Mouse (Mus musculus): Measurements from ENCODE around the gene Prr30. TPM values are rescaled to one million over a fixed set of nuclear protein-coding genes. Genes with fewer than 3 reads are reported as not detected.
"Not testable (repeated sequence)": the region's sequence is repeated elsewhere in the genome, so short reads cannot be mapped to it uniquely, and the experiment has no call there.

Gene Prr30
- polyA plus RNA-seq (2012; rRNA removed) = 0.16 and 0.27 TPM in 2 replicates

GRCm38 (mm10) chr14:101200230-101200629, at the start of gene Prr30:
Gene Prr30, minus strand, starts transcription at chr14:101200330.
- no peak for TF ChIP-seq POLR2A (IDR thresholded peaks at IDR 0.05; ENCODE audit: low read depth, low read length)
- TF ChIP-seq CTCF (conservative IDR thresholded peaks at IDR 0.05; ENCODE audit: insufficient read depth, insufficient read length, low read depth, low read length) = no peak
- 61% methylated on average over 4 of the region's 4 CpGs for WGBS
- Histone ChIP-seq H3K27me3 (replicated peaks; ENCODE audit: control insufficient read depth, insufficient read depth, low read length) (no peaks in the 10 kb centered on the region), H3K36me3 (ENCODE audit: control insufficient read depth, insufficient read depth, low read length) (no peaks in the 10 kb centered on the region), H3K4me1 (ENCODE audit: control insufficient read depth, insufficient read depth, low read length) (no peaks in the 10 kb centered on the region), H3K27ac (ENCODE audit: insufficient read depth, low read depth, low read length) (no peak within 1 kb of the TSS), H3K4me3 (ENCODE audit: insufficient read depth, low read depth, low read length) (no peak within 1 kb of the TSS)
- no peak for DNase-seq

- Histone ChIP-seq H3K36me3 (ENCODE audit: control insufficient read depth, insufficient read depth, low read length) (no peaks in the 10 kb centered on the region), H3K4me1 (ENCODE audit: control insufficient read depth, insufficient read depth, low read length) (no peaks in the 10 kb centered on the region), H3K27ac (ENCODE audit: insufficient read depth, low read depth, low read length) (no peak overlapping the region), H3K4me3 (ENCODE audit: insufficient read depth, low read depth, low read length) (no peak overlapping the region), H3K27me3 (replicated peaks; ENCODE audit: control insufficient read depth, insufficient read depth, low read length) (no peaks in the 10 kb centered on the region)
- WGBS = 75% methylated on average over 3 of the region's 3 CpGs
- TF ChIP-seq POLR2A (IDR thresholded peaks at IDR 0.05; ENCODE audit: low read depth, low read length) (no peak), CTCF (conservative IDR thresholded peaks at IDR 0.05; ENCODE audit: insufficient read depth, insufficient read length, low read depth, low read length) (no peak)
- DNase-seq = no peak
These were observed 46.7 kb upstream of the Prr30 start for GRCm38 (mm10) chr14:101246793-101247192.

- Histone ChIP-seq H3K4me1 (ENCODE audit: control insufficient read depth, insufficient read depth, low read length) (no peaks in the 10 kb centered on the region), H3K27ac (ENCODE audit: insufficient read depth, low read depth, low read length) (no peak overlapping the region), H3K4me3 (ENCODE audit: insufficient read depth, low read depth, low read length) (no peak overlapping the region), H3K36me3 (ENCODE audit: control insufficient read depth, insufficient read depth, low read length) (no peaks in the 10 kb centered on the region), H3K27me3 (replicated peaks; ENCODE audit: control insufficient read depth, insufficient read depth, low read length) (no peaks in the 10 kb centered on the region)
- TF ChIP-seq CTCF (conservative IDR thresholded peaks at IDR 0.05; ENCODE audit: insufficient read depth, insufficient read length, low read depth, low read length) = no peak
- no peak for TF ChIP-seq POLR2A (IDR thresholded peaks at IDR 0.05; ENCODE audit: low read depth, low read length)
- WGBS = 73% methylated on average over 7 of the region's 7 CpGs
- DNase-seq = no peak
These were observed 45.6 kb upstream of the Prr30 start for GRCm38 (mm10) chr14:101245706-101246105.

- H3K27me3 ChIP-seq (replicated peaks; ENCODE audit: control insufficient read depth, insufficient read depth, low read length); H3K4me3 ChIP-seq (ENCODE audit: insufficient read depth, low read depth, low read length); H3K4me1 ChIP-seq (ENCODE audit: control insufficient read depth, insufficient read depth, low read length); H3K36me3 ChIP-seq (ENCODE audit: control insufficient read depth, insufficient read depth, low read length); DNase-seq; H3K27ac ChIP-seq (ENCODE audit: insufficient read depth, low read depth, low read length): not testable (repeated sequence)
- WGBS = 36% methylated on average over 3 of the region's 3 CpGs
These were observed 44.3 kb upstream of the Prr30 start for GRCm38 (mm10) chr14:101244441-101244840.

GRCm38 (mm10) chr14:101237965-101238364, 37.8 kb upstream of the Prr30 start:
- DNase-seq = no peak
- 91% methylated on average over 1 of the region's 1 CpGs for WGBS

GRCm38 (mm10) chr14:101229068-101229467, 28.9 kb upstream of the Prr30 start:
- H3K27ac ChIP-seq (ENCODE audit: insufficient read depth, low read depth, low read length) = no peak overlapping the region
- no peaks in the 10 kb centered on the region; the same call in 1 of the 2 replicates for H3K27me3 ChIP-seq (replicated peaks; ENCODE audit: control insufficient read depth, insufficient read depth, low read length)
- WGBS = 75% methylated on average over 4 of the region's 4 CpGs
- H3K4me1 ChIP-seq (ENCODE audit: control insufficient read depth, insufficient read depth, low read length) = no peaks in the 10 kb centered on the region
- H3K36me3 ChIP-seq (ENCODE audit: control insufficient read depth, insufficient read depth, low read length) = no peaks in the 10 kb centered on the region
- TF ChIP-seq CTCF (conservative IDR thresholded peaks at IDR 0.05; ENCODE audit: insufficient read depth, insufficient read length, low read depth, low read length) (no peak), POLR2A (IDR thresholded peaks at IDR 0.05; ENCODE audit: low read depth, low read length) (no peak)
- H3K4me3 ChIP-seq (ENCODE audit: insufficient read depth, low read depth, low read length) = no peak overlapping the region
- DNase-seq = no peak

More at GRCm38 (mm10) chr14:101237965-101238364, 37.8 kb upstream of the Prr30 start:
- H3K27me3 ChIP-seq (replicated peaks; ENCODE audit: control insufficient read depth, insufficient read depth, low read length) = no peaks in the 10 kb centered on the region
- TF ChIP-seq POLR2A (IDR thresholded peaks at IDR 0.05; ENCODE audit: low read depth, low read length) (no peak), CTCF (conservative IDR thresholded peaks at IDR 0.05; ENCODE audit: insufficient read depth, insufficient read length, low read depth, low read length) (no peak)
- H3K4me1 ChIP-seq (ENCODE audit: control insufficient read depth, insufficient read depth, low read length) = no peaks in the 10 kb centered on the region
- no peaks in the 10 kb centered on the region for H3K36me3 ChIP-seq (ENCODE audit: control insufficient read depth, insufficient read depth, low read length)
- no peak overlapping the region for H3K27ac ChIP-seq (ENCODE audit: insufficient read depth, low read depth, low read length)
- H3K4me3 ChIP-seq (ENCODE audit: insufficient read depth, low read depth, low read length) = no peak overlapping the region

GRCm38 (mm10) chr14:101222319-101222718, 22.2 kb upstream of the Prr30 start:
- Histone ChIP-seq H3K27ac (ENCODE audit: insufficient read depth, low read depth, low read length) (no peak overlapping the region), H3K4me1 (ENCODE audit: control insufficient read depth, insufficient read depth, low read length) (no peaks in the 10 kb centered on the region), H3K4me3 (ENCODE audit: insufficient read depth, low read depth, low read length) (no peak overlapping the region), H3K36me3 (ENCODE audit: control insufficient read depth, insufficient read depth, low read length) (no peaks in the 10 kb centered on the region), H3K27me3 (replicated peaks; ENCODE audit: control insufficient read depth, insufficient read depth, low read length) (no peaks in the 10 kb centered on the region)
- 56% methylated on average over 8 of the region's 8 CpGs for WGBS
- DNase-seq = no peak
- TF ChIP-seq CTCF (conservative IDR thresholded peaks at IDR 0.05; ENCODE audit: insufficient read depth, insufficient read length, low read depth, low read length) (no peak), POLR2A (IDR thresholded peaks at IDR 0.05; ENCODE audit: low read depth, low read length) (no peak)

- Histone ChIP-seq H3K4me3 (ENCODE audit: insufficient read depth, low read depth, low read length) (no peak overlapping the region), H3K4me1 (ENCODE audit: control insufficient read depth, insufficient read depth, low read length) (no peaks in the 10 kb centered on the region), H3K27ac (ENCODE audit: insufficient read depth, low read depth, low read length) (no peak overlapping the region), H3K27me3 (replicated peaks; ENCODE audit: control insufficient read depth, insufficient read depth, low read length) (no peaks in the 10 kb centered on the region), H3K36me3 (ENCODE audit: control insufficient read depth, insufficient read depth, low read length) (no peaks in the 10 kb centered on the region)
- DNase-seq = no peak
- WGBS = 92% methylated on average over 4 of the region's 4 CpGs
- TF ChIP-seq POLR2A (IDR thresholded peaks at IDR 0.05; ENCODE audit: low read depth, low read length) (no peak), CTCF (conservative IDR thresholded peaks at IDR 0.05; ENCODE audit: insufficient read depth, insufficient read length, low read depth, low read length) (no peak)
These were observed 27.9 kb downstream of the Prr30 start for GRCm38 (mm10) chr14:101172258-101172657.
